Mouse (Mus musculus): ENCODE data around the gene Sim1.

Gene Sim1

DNA sequence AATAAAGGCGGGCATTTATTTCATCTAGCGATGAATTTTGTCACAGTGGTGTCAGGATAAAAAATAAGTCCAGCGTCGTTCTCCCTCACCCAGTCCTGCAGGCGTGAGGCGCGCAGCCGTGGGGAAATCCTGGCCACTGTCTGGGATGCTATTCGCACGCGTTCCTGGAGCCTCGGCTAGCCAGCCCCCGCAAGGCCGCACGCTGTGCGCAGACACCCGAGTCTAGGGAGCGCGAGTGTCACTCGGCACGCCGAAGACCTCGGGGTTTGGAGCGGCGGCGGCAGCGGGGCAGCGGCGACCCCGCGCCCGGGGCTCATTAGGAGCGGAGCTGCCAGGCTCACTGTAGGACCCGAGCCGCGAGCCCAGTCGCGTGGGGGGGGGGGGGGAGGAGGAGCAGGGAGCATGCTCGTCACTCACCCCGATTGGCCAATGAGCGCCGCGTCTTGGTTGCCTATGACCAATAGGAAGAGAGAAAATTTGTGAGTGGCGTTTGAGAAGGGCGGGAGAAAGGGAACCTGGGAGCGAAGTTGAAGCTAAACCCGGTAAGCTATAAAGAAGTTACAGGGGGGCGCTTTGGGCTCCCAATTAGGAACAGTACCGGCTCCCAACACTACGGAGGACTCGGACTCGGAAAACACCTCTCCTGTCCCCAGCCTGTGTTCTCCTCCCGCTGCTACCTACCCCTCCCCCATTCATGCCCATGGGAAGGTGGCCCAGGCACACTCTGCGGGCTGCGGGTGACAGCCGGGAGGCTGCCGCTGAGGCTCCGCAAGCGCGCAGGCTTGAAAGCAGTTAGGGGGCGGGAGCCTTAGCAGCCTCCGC lies at the start of gene Sim1:
Gene Sim1 (plus strand): TSS at position 585 of the 822 bp plus-strand sequence.
- DNase-seq, result peak; percentile 20

DNA sequence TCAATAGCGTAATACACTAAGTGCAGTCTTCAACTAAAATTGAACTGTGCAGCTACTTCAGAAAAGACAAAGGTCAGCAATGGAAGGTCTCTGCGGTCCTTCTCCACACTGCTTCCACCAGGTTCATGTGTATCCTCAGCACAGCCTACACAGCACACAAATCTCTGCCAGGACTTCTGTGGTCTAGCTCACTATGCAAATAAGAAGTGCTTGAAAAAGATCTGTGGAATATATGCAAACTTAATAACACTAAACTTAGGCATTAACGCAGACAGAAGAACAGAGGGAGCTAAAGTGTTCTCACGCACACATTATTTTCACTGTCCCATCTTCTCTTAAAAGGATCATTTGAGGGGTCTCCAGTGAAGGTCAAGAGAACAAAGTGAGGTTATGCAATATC lies 26.4 kb upstream of the Sim1 start:
- DNase-seq, result no peak

DNA sequence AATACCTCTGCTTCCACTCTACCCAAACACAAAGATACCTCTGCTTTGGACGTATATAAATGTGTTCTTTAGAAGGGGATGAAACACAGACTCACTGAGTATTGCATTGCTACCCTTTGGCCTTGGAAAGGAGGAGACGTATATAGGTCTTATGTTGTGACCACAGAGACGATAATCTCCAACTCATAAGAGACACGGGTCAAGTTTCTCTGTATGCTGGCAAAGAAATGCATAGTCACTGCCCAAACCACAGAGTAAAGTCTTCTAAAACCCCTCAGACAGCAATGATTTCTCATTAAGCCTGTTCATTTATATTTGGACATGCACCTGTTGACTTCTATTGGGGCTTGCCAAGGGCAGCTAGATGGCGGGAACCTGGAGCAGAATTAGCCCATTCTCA lies 17.6 kb upstream of the Sim1 start:
- no peak for DNase-seq

DNA sequence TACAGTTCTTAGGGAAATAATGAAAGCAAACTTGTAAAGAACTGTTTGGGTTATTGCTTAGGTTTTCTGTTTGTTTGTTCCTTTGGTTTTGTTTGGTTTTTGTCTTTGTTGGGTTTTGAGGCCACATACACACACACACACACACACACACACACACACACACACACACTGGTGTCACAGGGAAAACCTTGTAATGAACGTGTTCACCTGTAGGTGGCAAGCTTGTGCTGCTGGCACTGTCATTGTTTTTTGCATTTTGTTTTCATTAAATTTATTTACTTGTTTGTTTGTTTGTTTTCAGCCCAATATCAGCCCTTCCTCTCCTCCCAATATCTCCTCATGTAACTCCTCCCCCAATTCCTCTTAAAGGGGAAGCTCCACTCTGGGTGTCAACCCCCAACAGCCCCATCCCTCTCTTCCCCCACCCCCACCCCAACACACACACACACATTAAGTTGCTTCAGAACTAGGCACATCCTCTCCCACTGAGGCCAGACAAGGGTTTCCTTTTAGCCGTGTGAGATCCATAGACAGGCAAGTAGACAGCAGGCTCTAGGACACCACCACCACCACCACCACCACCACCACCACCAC lies 13.0 kb upstream of the Sim1 start:
- no peak for DNase-seq

DNA sequence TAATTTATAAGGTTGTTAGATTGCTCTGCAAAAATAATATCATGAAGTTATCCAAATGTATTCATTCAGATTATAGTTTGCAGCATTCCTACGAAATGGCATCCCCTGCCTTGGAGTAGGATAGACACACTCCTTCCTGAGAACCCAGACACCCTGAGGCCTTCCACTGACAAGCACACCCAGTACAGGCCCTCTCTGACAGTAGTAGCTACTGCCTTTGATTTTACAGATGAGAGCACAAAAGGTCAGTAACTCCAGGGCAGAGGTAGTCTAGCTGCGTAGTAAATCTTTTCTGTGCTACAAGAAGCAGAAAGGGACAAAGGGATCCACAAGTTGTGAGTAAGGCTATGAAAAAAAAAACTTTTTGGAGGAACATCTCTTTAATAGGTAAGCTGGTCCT lies 12.2 kb upstream of the Sim1 start:
- DNase-seq, result no peak

DNA sequence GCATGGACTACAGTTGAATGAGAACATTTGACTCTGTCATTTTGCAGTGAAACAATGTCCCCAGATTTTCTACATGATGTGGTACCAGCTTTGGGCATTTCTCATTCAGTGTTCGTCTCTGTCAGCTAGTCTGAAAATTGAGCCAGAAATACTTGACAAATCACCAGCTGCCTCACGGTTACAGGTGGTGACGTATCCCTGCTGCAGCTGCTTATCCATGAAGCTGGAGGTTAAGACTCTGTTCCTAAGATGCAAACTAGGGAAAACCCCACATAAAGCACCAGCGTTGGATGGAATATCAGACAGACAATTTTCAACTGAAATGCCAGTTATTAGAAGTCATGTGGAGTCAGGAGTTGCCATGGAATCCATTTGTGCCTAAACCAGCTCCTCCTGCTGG lies 8.2 kb upstream of the Sim1 start:
- DNase-seq, result no peak

DNA sequence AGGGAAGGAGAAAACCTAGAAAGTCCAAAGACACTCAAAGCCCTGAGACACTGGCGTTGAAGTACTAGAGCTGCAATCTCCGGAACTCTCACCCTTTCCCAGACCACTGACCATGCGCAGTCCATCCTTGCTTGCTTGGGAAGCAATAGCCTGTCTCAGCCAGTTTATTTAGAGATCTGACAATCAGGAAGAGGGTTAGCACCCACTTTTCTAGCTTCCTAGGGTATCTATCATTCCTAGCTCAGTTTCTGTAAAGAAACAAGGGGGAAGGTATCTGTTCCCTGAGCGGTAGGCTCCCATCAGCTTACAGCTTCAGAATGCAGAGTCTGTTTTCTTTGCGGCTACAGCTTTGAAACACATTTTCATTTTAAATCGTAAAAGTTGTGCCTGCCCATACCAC lies 3.9 kb upstream of the Sim1 start:
- no peak for DNase-seq

DNA sequence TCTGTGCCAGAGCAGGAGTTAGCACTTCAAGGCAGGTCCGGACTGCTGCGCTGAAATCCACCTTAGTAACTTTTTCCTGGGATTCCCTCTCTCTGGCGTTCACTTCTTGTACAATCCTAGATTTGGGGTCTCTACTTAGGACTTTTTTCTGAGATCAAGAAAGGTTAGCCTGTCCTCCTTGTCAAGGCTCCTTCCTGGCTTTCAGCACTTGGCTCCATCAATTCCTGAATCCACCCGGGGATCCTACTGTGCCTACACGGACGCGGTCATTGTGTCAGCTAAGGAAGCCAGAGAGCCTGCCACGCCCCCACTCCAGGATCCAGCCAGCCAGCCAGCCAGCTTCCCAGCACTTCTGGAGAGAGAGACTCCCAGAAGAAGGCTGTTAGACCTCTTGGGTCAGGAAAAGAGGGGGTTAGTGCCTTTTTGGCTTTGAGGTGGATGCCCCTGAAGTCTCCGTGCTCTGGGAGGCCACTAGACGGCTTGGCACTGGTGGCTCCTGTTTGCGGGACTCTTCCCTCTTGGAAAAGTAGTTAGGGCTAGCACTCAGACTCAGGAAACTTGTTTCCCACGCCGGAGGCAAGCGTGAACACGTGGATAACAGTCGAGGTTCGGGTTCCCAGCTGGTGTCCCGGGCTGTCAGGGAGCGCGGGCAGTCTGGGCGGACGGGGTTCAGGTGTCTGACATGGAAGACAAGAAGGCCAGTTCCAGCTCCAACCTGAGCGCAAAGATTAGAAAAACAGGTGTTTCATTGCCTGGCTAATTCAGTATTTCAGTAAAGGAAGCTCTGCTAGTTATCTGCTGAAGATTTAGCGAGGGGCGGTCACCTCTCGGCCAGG lies 2.5 kb upstream of the Sim1 start:
- DNase-seq, result no peak

DNA sequence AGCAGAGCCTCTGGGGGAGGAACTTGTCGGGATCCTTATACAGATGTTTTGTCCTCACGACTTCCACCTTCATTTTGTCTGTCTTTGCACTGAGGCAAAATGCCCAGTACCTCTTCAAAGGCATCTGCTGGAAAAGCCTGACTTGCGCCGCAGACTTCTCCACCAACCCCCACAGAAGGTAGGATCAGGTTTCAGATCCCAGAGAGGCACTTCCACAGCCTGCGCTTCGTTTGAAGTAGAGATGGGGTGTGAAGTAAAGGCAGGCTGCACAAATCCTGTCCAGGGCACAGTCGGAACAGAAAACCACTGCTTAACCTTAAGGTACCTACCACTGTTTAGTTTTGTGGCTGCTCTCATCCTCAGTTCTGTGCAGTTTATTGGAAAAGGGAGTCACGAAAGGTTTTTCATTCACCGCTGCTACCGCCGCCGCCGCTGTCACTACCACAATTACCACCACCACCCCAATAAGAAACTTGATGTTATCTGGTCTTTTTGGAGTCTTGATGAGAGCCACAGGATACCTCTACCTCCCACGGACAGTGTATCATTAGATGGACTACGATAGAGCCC lies 1.7 kb upstream of the Sim1 start:
- no peak for DNase-seq

DNA sequence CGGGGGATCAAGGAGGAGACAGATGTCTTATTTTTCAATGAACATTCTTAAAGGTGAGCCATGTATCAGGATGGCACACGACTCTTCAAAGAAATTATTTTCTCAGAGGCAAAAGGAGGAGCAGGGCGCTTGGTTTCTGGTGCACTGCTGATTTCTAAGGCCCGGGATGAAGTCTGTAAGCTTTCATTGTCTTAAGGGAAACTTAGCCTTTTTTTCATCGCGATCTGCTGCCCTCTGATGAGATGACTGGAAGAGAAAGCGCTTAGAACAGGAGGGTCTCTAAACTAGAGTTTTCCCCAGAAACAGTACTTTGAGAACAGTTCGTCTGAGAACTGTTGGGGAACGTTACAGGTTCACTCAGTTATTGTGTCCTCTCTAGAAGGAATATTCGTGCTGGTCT lies 1.0 kb upstream of the Sim1 start:
- DNase-seq, result no peak

DNA sequence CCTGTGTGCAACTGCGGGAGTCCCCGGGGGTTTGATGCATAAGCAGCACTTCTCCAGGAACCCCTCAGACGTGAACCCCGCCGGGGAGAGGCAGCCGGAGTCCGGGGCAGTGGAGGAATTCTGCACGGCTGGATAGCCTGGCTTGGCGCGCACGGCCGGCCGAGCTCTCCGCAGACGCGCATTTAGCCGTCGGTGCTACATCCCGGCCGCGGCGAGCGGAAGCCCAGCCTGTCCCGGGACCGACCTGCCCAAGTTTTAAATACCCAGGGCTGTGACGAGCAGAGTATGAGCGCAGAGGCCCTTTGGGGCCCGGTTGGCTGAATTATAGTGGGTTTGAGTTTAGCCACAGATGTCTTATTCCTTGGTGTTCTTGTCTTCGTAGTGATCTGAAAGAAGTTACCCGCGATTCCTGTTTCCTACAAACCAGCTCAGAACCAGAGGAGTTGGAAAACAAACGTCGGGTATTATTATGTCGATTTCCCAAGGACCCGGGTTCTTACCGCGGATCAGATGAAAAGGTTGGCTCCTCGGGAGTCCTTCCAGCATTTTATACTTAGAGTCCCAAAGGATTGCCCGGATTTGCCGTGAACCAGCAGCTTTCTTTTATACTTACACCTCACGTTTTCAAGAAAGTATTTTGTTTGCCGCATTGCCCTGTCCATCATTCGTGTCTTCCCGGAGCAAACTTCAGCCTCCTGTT lies 687 bp downstream of the Sim1 start:
- no peak for DNase-seq

DNA sequence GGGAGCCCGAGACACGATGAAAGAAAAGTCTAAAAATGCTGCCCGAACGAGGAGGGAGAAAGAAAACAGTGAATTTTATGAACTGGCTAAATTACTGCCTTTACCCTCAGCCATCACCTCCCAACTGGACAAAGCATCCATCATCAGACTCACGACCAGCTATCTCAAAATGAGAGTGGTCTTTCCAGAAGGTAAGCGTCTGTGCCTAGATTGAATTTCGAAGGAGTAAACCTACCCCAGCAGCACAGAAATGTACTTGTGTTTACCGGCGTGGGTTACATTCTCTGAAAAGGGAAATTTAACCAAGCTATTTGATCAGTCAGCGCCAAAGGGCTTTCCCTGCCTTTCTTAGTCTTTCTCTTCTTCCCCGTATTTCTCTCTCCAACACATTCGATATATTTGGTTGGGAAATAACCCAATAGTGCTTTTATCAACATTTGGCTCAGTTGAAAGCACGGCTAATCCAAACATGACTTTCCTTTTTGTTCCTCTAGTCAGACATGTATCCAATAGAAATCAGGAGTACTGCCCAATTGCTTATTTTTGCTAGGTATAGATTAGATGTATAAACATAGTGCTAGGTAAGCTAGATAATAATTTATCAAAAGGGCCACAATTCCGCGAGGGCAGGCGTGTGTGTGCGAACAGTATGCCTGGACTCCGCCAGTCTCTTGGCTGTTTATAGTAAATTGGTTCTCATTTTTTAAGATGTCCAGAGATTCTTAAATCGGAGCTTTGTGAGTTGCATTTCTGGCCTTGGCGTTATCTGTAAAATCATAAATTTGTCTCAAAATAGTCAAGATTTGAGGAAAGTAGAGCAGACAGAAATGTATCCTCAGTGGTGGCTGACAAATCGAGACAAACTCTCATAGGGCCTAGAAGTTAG lies 1.6 kb downstream of the Sim1 start:
- DNase-seq, result no peak

DNA sequence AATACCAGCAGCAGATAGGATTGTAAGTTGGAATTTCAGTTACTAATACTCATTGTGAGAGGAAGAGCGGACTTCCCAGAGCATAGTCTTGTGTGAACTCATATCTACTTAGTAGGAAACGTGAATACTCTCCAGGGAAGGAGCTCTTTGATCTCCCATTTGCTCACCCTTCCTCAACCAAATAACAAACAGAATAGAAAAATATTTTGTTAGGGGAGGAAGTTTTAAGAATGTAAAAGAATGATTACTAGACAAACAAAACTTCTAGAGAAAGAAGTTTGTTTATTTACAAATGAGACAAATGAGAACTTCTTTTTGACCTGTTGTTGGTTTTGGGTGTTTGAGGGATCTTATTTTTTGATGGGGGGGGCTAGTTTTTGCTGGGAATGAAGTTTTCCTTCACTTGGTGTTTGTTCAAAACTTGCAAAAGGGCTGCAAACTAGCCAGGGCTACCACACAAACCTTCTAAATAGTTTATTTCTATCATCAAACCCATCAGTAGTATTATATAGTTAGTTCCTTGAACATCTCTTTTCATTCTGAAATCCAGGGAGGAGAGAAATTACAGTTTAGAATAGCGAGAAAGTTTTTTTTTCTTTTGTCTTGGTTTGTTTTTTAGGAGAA lies 2.3 kb downstream of the Sim1 start:
- DNase-seq, result no peak

DNA sequence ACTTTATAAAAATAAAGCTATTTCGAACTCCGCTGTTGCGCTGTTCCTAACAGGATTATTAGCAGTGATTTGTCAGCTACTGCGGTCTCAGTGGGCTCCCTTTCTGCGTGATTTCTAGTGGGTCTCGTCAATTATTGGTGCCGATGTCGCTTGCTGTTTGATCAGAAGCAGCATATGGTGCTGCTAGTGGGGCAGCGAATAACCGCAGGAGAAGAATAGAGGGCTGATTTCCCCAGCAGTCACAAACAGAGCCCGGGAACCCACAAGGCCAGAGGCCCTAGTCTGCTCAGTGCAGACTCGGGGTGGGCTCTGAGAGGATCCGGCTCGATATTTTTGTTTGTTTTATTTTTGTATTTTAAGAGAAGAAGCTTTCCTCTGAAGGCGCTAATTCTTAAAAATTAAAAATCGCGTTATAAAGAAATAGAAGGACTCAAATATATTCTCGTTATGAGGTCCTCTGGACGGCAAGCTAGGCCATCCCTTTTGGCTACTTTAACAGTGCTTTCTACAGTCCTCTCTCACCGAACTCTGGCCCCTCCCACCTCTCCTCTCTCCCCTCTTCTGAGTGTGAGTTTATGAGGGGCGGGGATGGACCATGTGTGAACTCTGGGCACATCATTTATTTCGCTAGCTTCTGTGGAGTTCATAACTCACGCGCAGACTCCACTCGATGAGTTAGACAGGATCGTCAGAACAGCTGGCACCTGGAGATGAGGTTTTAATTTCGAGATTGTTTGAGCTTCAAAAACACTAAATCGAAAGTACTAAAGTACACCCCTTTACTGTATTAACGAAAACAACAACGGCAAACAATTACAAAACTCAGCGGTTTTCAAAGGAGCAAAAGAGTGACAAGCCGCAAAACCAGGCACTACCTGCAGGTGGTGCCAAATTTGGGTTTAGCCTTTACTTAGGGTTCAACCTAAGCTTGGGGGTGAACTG lies 3.2 kb downstream of the Sim1 start:
- no peak for DNase-seq

DNA sequence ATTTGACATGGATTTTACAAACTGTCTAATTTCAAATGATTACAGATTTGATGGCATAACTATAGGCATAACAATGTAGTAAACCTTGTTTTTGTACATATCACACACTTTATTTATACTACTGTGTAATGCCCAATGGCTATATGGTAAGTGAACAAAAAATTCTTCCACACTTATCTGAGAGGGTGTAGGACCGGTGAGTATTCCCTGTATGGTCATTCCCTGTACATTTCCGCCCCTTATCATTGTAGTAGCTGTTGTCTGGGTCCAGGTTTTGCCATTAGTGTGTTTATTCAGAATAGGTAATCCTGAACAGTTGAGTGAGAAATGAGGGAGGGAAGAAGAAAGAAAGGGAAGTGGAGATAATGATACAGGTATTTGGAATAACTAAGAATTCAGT lies 4.1 kb downstream of the Sim1 start:
- DNase-seq, result no peak

DNA sequence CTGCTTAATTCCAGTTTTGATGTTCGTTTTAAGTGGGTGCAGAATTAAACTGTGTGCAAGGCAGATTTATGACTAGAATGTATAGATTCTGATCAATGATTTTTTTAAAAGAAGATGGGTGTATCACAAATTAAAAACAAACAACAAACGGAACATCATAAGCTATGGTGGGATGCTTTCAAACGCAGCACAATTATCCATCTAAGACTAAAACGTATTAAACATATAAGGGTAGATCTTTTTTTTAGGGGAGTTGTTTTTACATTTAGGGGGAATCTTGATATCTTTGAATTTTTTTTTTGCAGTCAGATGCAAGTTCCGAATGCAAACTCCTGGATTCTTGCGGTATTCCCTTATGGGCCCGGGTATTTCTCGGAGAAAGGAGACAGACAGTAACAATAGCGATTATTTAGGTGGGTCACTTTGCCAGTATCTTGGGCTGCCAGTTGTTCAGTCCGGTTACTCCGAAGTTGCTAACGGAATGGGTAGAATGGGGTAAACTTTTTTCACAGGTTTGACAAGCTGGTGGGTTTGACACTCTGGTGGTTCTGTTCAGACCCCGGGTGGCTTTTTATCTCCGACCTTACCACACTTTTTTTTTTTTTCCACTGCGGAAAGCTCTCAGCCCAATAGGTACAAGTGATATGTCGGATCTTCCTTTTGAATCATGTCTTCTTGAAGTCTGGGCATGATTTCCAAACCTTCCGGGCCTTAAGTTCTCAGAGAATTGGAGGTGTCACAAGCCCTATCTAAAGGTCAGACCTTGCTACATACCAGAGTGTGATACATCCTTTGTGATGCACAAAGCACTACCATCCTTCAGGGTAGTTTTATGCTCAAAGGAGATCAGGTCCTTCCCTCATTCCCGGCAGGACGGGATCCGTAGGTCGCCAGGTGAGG lies 5.5 kb downstream of the Sim1 start:
- DNase-seq, result no peak

DNA sequence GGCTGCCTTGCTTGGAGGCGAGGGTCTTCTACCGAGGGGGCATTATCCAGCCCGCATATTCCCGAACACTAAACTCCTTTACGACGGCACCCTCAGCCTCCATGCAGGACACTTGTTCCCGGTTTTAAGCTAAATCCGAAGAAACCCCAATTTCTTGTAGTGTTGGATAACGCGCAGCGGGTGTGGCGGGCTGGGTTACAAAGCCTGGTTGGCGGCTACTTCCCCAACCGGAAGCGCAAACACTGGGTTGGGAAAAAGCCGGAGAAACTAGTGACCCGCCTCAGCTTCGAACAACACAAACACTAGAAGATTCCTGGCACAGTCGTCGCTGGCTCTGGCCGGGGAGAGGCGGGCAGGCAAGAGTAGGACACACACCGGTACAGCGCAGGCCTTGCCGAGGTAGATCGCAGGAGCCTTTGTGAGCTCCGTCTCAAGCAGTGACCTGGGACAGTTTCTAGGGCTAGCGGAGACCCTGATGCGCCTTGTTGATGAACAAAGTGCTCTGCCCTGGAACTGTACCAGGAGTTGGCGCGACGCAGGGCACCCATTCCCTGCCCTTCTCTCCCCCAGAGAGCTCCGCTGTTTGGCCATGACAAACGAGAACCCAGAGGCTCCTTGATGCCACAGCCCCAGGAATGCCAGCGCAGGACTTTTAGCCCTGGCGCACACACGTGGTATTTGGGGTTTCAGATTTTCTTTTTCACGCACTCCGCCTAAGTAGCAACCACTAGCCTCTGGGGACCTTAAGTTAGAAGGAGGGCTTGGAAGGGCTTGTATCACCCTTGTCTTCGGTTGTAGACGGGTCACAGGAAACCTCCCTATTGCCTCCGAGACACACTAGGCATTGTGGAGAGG lies 6.4 kb downstream of the Sim1 start:
- DNase-seq, result no peak
